24 mouse cellular contexts compared by ENCODE assay signal in the genomic region with DNA sequence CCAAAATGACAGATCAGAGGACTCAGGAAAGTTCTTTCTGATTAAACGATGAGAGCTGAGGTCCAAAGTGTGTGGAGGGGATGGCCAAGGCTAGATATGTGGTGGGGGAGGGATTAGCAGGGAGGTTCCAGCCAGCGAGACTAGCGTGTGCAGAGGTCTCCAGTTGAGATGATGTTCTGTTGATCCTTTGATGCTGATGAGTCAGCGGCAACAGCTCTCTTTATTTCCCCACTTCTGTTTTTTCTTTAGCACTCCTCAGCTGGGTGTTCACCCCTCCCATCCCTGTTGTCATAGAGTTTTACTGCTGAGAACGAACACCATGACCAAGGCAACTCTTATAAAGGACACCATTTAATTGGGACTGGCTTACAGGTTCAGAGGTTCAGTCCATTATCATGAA. TPM values are rescaled to one million over a fixed set of nuclear protein-coding genes. Genes with fewer than 3 reads are reported as not detected.
DNase-seq lines count a peak whose midpoint lies in the region; ATAC-seq and TF ChIP-seq lines count a peak whose summit lies in the region.
"Had no signal": no experiment of that assay in that cellular context is flagged by ENCODE, and none has a peak within 500 bp of the region (broad histone marks: within the 10 kb centered on the region; RNA-seq: fewer than 3 reads in every experiment).

No protein-coding gene starts in this region.

- H3K4me1 ChIP-seq in intestine, embryonic 14.5 days (replicated peaks; ENCODE audit: control insufficient read depth, insufficient read depth, low read length) = no peaks in the 10 kb centered on the region
- no peaks in the 10 kb centered on the region for H3K4me1 ChIP-seq in intestine, embryonic 15.5 days (replicated peaks)
- H3K4me1 ChIP-seq in heart, adult 2 months (ENCODE audit: control insufficient read depth, insufficient read depth, low read length) = no peaks in the 10 kb centered on the region
- H3K4me1 ChIP-seq: embryonic facial prominence, embryonic 12.5 days; forebrain, embryonic 13.5 days; forebrain, embryonic 15.5 days had no signal

- no peaks in the 10 kb centered on the region for H3K36me3 ChIP-seq in intestine, embryonic 14.5 days (ENCODE audit: control insufficient read depth, insufficient read depth, low read length)
- H3K36me3 ChIP-seq in intestine, embryonic 15.5 days = no peaks in the 10 kb centered on the region
- no peaks in the 10 kb centered on the region for H3K36me3 ChIP-seq in heart, adult 2 months (ENCODE audit: control insufficient read depth, insufficient read depth, low read length)
- H3K36me3 ChIP-seq: embryonic facial prominence, embryonic 10.5 days; embryonic facial prominence, embryonic 12.5 days; forebrain, embryonic 15.5 days; G1E had no signal

- DNase-seq in intestine, embryonic 14.5 days (ENCODE audit: low spot score) = peak; percentile 31
- no peak for DNase-seq in Muller cell, postnatal 12 days (ENCODE audit: inconsistent ontology term)
- no peak for DNase-seq in heart, adult 2 months
- DNase-seq: adrenal gland, adult 2 months; adrenal gland, postnatal 10 days; adrenal gland, postnatal 25 days; B cell, adult 2 months; cerebellum, adult 11 months; cerebellum, adult 18-20 months; cerebellum, adult 8-10 months; cerebellum, adult 9-11 months; cerebellum, postnatal 14 days; cerebellum, postnatal 36 days; forebrain, postnatal 0 days had no signal

- WGBS in intestine, embryonic 14.5 days = 89% methylated on average over 5 of the region's 5 CpGs
- 84% methylated on average over 5 of the region's 5 CpGs for WGBS in intestine, embryonic 15.5 days
- 80% methylated on average over 5 of the region's 5 CpGs for WGBS in heart, adult 2 months

- intact Hi-C loops in heart, adult 2 months (cut with DNase I) = no loop called here

- no peak for TF ChIP-seq EP300 in heart, adult 2 months (IDR thresholded peaks at IDR 0.05; ENCODE audit: insufficient read depth, low read depth, low read length)

- H3K27ac ChIP-seq in intestine, embryonic 14.5 days (ENCODE audit: low read depth) = no peak overlapping the region
- H3K27ac ChIP-seq in intestine, embryonic 15.5 days = no peak overlapping the region
- H3K27ac ChIP-seq in heart, adult 2 months = no peak overlapping the region
- H3K27ac ChIP-seq: embryonic facial prominence, embryonic 10.5 days; embryonic facial prominence, embryonic 12.5 days; forebrain, embryonic 13.5 days; forebrain, embryonic 15.5 days had no signal

- H3K4me2 ChIP-seq in intestine, embryonic 14.5 days (ENCODE audit: low read length) = no peak overlapping the region
- H3K4me2 ChIP-seq in intestine, embryonic 15.5 days (replicated peaks) = no peak overlapping the region
- H3K4me2 ChIP-seq: embryonic facial prominence, embryonic 12.5 days; forebrain, embryonic 13.5 days; forebrain, embryonic 15.5 days had no signal

- no peaks in the 10 kb centered on the region for H3K27me3 ChIP-seq in intestine, embryonic 14.5 days (replicated peaks; ENCODE audit: control insufficient read depth, insufficient read depth, low read length)
- H3K27me3 ChIP-seq in intestine, embryonic 15.5 days (replicated peaks) = no peaks in the 10 kb centered on the region
- no peaks in the 10 kb centered on the region for H3K27me3 ChIP-seq in heart, adult 2 months (ENCODE audit: control insufficient read depth, insufficient read depth, low read length)
- H3K27me3 ChIP-seq: CH12.LX; embryonic facial prominence, embryonic 12.5 days; forebrain, embryonic 13.5 days; forebrain, embryonic 15.5 days had no signal

- no peak overlapping the region for H3K4me3 ChIP-seq in intestine, embryonic 14.5 days (ENCODE audit: low read depth, low read length)
- no peak overlapping the region for H3K4me3 ChIP-seq in intestine, embryonic 15.5 days (replicated peaks)
- H3K4me3 ChIP-seq in heart, adult 2 months = no peak overlapping the region
- H3K4me3 ChIP-seq: embryonic facial prominence, embryonic 10.5 days; embryonic facial prominence, embryonic 12.5 days; forebrain, embryonic 13.5 days; forebrain, embryonic 15.5 days had no signal

- TF ChIP-seq POLR2A in heart, adult 2 months (IDR thresholded peaks at IDR 0.05; ENCODE audit: insufficient read depth, low read depth, low read length) = no peak

- H3K9me3 ChIP-seq in intestine, embryonic 14.5 days (ENCODE audit: control insufficient read depth, low read length) = no peaks in the 10 kb centered on the region
- no peaks in the 10 kb centered on the region for H3K9me3 ChIP-seq in intestine, embryonic 15.5 days
- H3K9me3 ChIP-seq: embryonic facial prominence, embryonic 10.5 days; embryonic facial prominence, embryonic 12.5 days; forebrain, embryonic 13.5 days; forebrain, embryonic 15.5 days had no signal

- TF ChIP-seq CTCF in heart, adult 2 months (IDR thresholded peaks at IDR 0.05) = no peak

- H3K79me2 ChIP-seq in heart, adult 2 months (replicated peaks; ENCODE audit: control insufficient read depth, insufficient read depth, low read length) = no peaks in the 10 kb centered on the region

- H3K9ac ChIP-seq in intestine, embryonic 14.5 days (ENCODE audit: low read length) = no peak overlapping the region
- H3K9ac ChIP-seq in intestine, embryonic 15.5 days = no peak overlapping the region
- H3K9ac ChIP-seq in heart, adult 2 months (ENCODE audit: low read depth, low read length) = no peak overlapping the region
- H3K9ac ChIP-seq: embryonic facial prominence, embryonic 12.5 days; forebrain, embryonic 13.5 days; forebrain, embryonic 15.5 days; forebrain, postnatal 0 days had no signal

- ATAC-seq in intestine, embryonic 14.5 days (replicated peaks; ENCODE audit: low FRiP score, low TSS enrichment, low read depth) = no peak
- no peak for ATAC-seq in intestine, embryonic 15.5 days
- ATAC-seq in megakaryocyte, adult 5-6 weeks (ENCODE audit: poor library complexity, severe bottlenecking) = peak; percentile 88
- ATAC-seq in monocyte, adult 5-6 weeks (replicated peaks; ENCODE audit: insufficient number of reproducible peaks, low FRiP score, low TSS enrichment, poor library complexity, severe bottlenecking) = peak; percentile 29; the same call in 1 of the 2 replicates
- ATAC-seq: CD4-positive, CD25-positive, alpha-beta regulatory T cell, adult 4 months; forebrain, embryonic 13.5 days; forebrain, embryonic 15.5 days; forebrain, postnatal 0 days had no signal

RNA-seq across cellular contexts. Expression of a gene that starts 25.6 kb away (rescaled TPM):
- polyA plus RNA-seq in intestine, embryonic 14.5 days (2014; fragmentation: Nextera tagmentation; extraction: Ambion mirVana) = 29.9 and 36.3 TPM in 2 replicates
- polyA plus RNA-seq in intestine, embryonic 15.5 days (2015; fragmentation: Nextera tagmentation; extraction: Ambion mirVana) = 17.5 and 19.1 TPM in 2 replicates
- total RNA-seq in megakaryocyte, adult 5-6 weeks (2015) = 0.54 and 0.84 TPM in 2 replicates
- 0.29 and 0.37 TPM in 2 replicates for total RNA-seq in megakaryocyte, adult 5-6 weeks (2017)
- 1.3 TPM in 2 of 3 replicates, not detected in the other for total RNA-seq in monocyte, adult 5-6 weeks (2017)
- 1 to 10 TPM; 1.6 to 2.5 TPM for total RNA-seq in heart, adult 2 months (2021)
- 1.9 and 3.3 TPM in 2 replicates for polyA plus RNA-seq in heart, adult 2 months (2012; rRNA removed)
- total RNA-seq: CH12.LX had no signal
- polyA plus RNA-seq: CD4-positive, CD25-positive, alpha-beta regulatory T cell, adult 4 months; G1E had no signal

Comparison
In these comparisons a context has a peak if more than half of its experiments do, and no peak if none do; other contexts are left out.
1. ATAC-seq: peak in megakaryocyte, adult 5-6 weeks (single experiment) and monocyte, adult 5-6 weeks (single experiment); none in intestine, embryonic 14.5 days (single experiment) and intestine, embryonic 15.5 days (single experiment).